Mouse (Mus musculus) embryonic facial prominence, embryonic 11.5 days (tissue): Measurements from ENCODE around the gene Lyg2. TPM values are rescaled to one million over a fixed set of nuclear protein-coding genes. Genes with fewer than 3 reads are reported as not detected.

Experiments used
- ATAC-seq: fragments of 200-750 bp; cut with Nextera tagmentation; replicated peaks from 2 replicates; pipeline ENCODE4 v1.8.0; 2017; ENCODE audit warnings: low read depth; ENCODE audit not compliant: insufficient number of reproducible peaks, low FRiP score, low TSS enrichment
- DNase-seq: peaks from one replicate; pipeline ENCODE4 v3.0.0-alpha.2; 2015; ENCODE audit warnings: low spot score
- H3K27ac ChIP-seq: fragments of 300-500 bp; sonication (generic); replicated peaks from 2 replicates; pipeline ENCODE4 v1.5.1; 2014; ENCODE audit warnings: mild to moderate bottlenecking, low read depth, low read length, control low read depth
- H3K27me3 ChIP-seq: fragments of 300-500 bp; sonication (generic); 2 replicates; pipeline ENCODE4 v1.6.1; 2014; ENCODE audit warnings: mild to moderate bottlenecking, low read length, moderate library complexity, mixed read lengths; ENCODE audit not compliant: control insufficient read depth, insufficient read depth
- H3K36me3 ChIP-seq: fragments of 300-500 bp; sonication (generic); replicated peaks from 2 replicates; pipeline ENCODE4 v1.6.1; 2014; ENCODE audit warnings: low read depth, mild to moderate bottlenecking, low read length, moderate library complexity, mixed read lengths; ENCODE audit not compliant: control insufficient read depth, insufficient read depth
- H3K4me1 ChIP-seq: fragments of 300-500 bp; sonication (generic); 2 replicates; pipeline ENCODE4 v1.6.1; 2014; ENCODE audit warnings: low read length, mixed read lengths; ENCODE audit not compliant: control insufficient read depth, insufficient read depth
- H3K4me2 ChIP-seq: fragments of 300-500 bp; sonication (generic); 2 replicates; pipeline ENCODE4 v1.6.1; 2014; ENCODE audit warnings: low read depth, mild to moderate bottlenecking, control low read depth, low read length, moderate library complexity
- H3K4me3 ChIP-seq: fragments of 300-500 bp; sonication (generic); 2 replicates; pipeline ENCODE4 v1.5.1; 2014; ENCODE audit warnings: low read depth, low read length, control low read depth
- H3K9ac ChIP-seq: fragments of 300-500 bp; sonication (generic); replicated peaks from 2 replicates; pipeline ENCODE4 v1.6.1; 2014; ENCODE audit warnings: mild to moderate bottlenecking, control low read depth, low read length
- H3K9me3 ChIP-seq: fragments of 300-500 bp; sonication (generic); replicated peaks from 2 replicates; pipeline ENCODE4 v1.6.1; 2016; ENCODE audit warnings: mild to moderate bottlenecking, low read length, inconsistent platforms, mixed read lengths; ENCODE audit not compliant: control insufficient read depth
- WGBS: fragments of 180-500 bp; shearing (Covaris S2); extraction: QIAGEN DNeasy Blood & Tissue Kit; methylation state at CpG from one replicate; pipeline ENCODE4 v1.1.7; 2014; 5-methylcytosine and 5-hydroxymethylcytosine counted together
- polyA plus RNA-seq: library from polyadenylated mRNA; unstranded; fragments of >200 nt; fragmentation: Nextera tagmentation; extraction: Ambion mirVana; gene quantifications from 2 replicates; pipeline ENCODE4 v1.2.1, GENCODE M21; 2014

Lyg2 gene
- polyA plus RNA-seq, 1 experiment from 2014 or later = not detected

- Histone ChIP-seq H3K4me1 (no peaks in the 10 kb centered on the region), H3K4me3 (no peak overlapping the region), H3K27ac (no peak overlapping the region), H3K9me3 (no peaks in the 10 kb centered on the region), H3K9ac (no peak overlapping the region), H3K4me2 (no peak overlapping the region), H3K36me3 (peaks cover 5% of the 10 kb centered on the region), H3K27me3 (no peaks in the 10 kb centered on the region)
- 78% methylated on average over 4 of the region's 4 CpGs for WGBS
- DNase-seq (no peak), ATAC-seq (no peak)
Observed at GRCm38 (mm10) chr1:37899816-37900215, 16.5 kb downstream of the Lyg2 start.

DNA sequence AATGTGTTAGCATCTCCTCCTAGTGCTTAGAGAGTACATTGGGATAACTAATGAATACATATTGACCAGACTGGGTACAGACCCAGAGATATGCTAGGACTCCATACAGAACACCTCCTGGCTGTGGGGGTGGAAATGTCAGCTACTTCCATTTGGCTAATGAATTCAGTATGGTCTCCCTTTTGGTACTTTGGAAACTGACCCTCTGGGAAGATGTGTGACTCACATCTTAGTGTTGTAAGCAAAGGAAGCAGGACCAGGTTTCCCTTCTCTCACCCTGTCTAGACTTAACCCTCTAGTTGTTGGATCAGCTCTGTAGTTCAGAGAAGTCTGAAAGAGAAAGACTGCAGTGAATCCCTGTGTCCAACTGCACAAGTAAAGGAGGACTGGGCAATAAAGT, 21.7 kb downstream of the Lyg2 start:
- H3K36me3 ChIP-seq = peaks cover 5% of the 10 kb centered on the region
- H3K27ac ChIP-seq = no peak overlapping the region
- DNase-seq = no peak

GRCm38 (mm10) chr1:37891400-37891799, 24.9 kb downstream of the Lyg2 start:
- peak overlapping the region; percentile 66; the same call in 1 of the 2 replicates for H3K4me3 ChIP-seq
- H3K4me1 ChIP-seq = no peaks in the 10 kb centered on the region
- no peak overlapping the region for H3K27ac ChIP-seq
- ATAC-seq = no peak
- H3K9me3 ChIP-seq = no peaks in the 10 kb centered on the region
- H3K27me3 ChIP-seq = no peaks in the 10 kb centered on the region
- no peak overlapping the region for H3K4me2 ChIP-seq
- H3K36me3 ChIP-seq = no peaks in the 10 kb centered on the region; the same call in 1 of the 2 replicates
- H3K9ac ChIP-seq = no peak overlapping the region
- DNase-seq = peak; percentile 32
- WGBS = 78% methylated on average over 3 of the region's 3 CpGs

More for the DNA sequence above, 21.7 kb downstream of the Lyg2 start:
- Histone ChIP-seq H3K4me1 (no peaks in the 10 kb centered on the region), H3K27me3 (no peaks in the 10 kb centered on the region), H3K4me3 (no peak overlapping the region), H3K9me3 (no peaks in the 10 kb centered on the region), H3K4me2 (no peak overlapping the region), H3K9ac (no peak overlapping the region)
- ATAC-seq = no peak

GRCm38 (mm10) chr1:37890025-37890652, 26.2 kb downstream of the Lyg2 start, which contains the start of the genes Mitd1 and Mrpl30:
Mitd1 (minus strand) TSS chr1:37890411.
Mrpl30 (plus strand) TSS chr1:37890477.
- H3K27me3 ChIP-seq = no peaks in the 10 kb centered on the region
- H3K4me3 ChIP-seq = peak within 1 kb of the TSS; percentile 66
- H3K4me2 ChIP-seq = peak within 1 kb of the TSS; percentile 63
- ATAC-seq (peak; percentile 86), DNase-seq (peak; percentile 92)
- no peaks in the 10 kb centered on the region for H3K4me1 ChIP-seq
- WGBS = under 1% methylated on average over 41 of the region's 41 CpGs
- no peak within 1 kb of the TSS for H3K27ac ChIP-seq
- H3K36me3 ChIP-seq = no peaks in the 10 kb centered on the region; the same call in 1 of the 2 replicates
- H3K9ac ChIP-seq = peak within 1 kb of the TSS; percentile 76
- no peaks in the 10 kb centered on the region for H3K9me3 ChIP-seq

- H3K27me3 ChIP-seq = no peaks in the 10 kb centered on the region
- no peak overlapping the region for H3K9ac ChIP-seq
- H3K4me2 ChIP-seq = peak overlapping the region; percentile 63
- H3K4me3 ChIP-seq = peak overlapping the region; percentile 66
- H3K9me3 ChIP-seq = no peaks in the 10 kb centered on the region
- H3K4me1 ChIP-seq = no peaks in the 10 kb centered on the region
- H3K27ac ChIP-seq = no peak overlapping the region
- ATAC-seq (no peak), DNase-seq (no peak)
- WGBS = 83% methylated on average over 7 of the region's 7 CpGs
- H3K36me3 ChIP-seq = no peaks in the 10 kb centered on the region
Observed at GRCm38 (mm10) chr1:37889206-37889605, 27.1 kb downstream of the Lyg2 start.

GRCm38 (mm10) chr1:37884451-37884850, 31.8 kb downstream of the Lyg2 start:
- H3K9ac ChIP-seq = no peak overlapping the region
- no peaks in the 10 kb centered on the region for H3K36me3 ChIP-seq
- ATAC-seq = no peak
- no peaks in the 10 kb centered on the region for H3K27me3 ChIP-seq
- no peak overlapping the region for H3K4me2 ChIP-seq
- WGBS = 69% methylated on average over 4 of the region's 4 CpGs
- no peaks in the 10 kb centered on the region for H3K4me1 ChIP-seq
- no peak overlapping the region for H3K4me3 ChIP-seq
- DNase-seq = no peak
- H3K9me3 ChIP-seq = no peaks in the 10 kb centered on the region
- no peak overlapping the region for H3K27ac ChIP-seq

DNA sequence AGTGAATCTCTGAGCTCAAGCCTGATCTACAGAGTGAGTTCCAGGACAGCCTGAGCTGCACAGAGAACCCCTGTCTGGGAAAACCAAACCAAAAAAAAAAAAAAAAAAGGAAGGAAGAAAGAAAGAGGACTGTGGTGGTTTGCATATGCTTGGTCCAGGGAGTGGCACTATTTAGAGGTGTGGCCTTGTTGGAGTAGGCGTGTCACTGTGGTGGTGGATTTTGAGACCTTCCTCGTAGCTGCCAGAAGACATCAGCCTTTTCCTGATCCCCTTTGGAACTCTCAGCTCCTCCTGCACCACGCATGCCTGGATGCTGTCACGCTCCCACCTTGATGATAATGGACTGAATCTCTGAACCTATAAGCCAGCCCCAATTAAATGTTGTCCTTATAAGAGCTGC, 32.9 kb downstream of the Lyg2 start:
- no peaks in the 10 kb centered on the region for H3K36me3 ChIP-seq

DNA sequence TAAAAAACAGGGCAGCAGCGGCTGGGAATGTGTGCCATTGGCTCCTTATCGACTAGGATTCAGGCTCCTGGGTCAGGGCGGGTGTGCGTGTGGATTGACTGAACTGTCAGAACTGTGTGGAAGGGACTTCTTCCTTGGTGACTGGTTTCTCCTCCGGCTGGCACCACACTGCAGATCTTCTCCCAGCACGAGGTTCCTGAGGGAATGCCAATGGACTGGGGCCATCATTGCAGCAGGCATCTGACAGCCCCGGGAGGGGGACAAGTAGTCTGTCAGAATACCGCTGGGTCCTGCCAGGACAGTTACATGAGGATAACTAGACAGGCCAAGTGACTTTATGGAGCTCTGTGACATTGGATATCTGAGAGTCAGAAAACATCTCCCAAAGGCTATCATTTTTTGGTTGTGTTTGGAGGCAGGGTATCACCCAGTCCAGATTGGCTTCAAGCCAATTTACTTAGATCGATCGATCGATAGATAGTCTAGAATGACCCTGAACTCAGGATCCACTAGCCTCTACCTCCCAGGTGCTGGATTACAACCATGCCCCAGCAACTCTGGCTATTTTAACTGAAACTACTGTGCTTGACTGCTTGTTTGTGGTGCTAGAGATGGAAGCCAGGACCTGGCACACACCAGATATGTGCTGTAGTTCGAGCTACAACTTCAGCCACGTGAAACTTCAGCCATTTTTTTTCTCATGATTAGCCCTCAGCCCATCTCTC, 38.4 kb downstream of the Lyg2 start:
- no peaks in the 10 kb centered on the region for H3K27me3 ChIP-seq
- WGBS = 94% methylated on average over 13 of the region's 13 CpGs
- no peak overlapping the region for H3K4me3 ChIP-seq
- H3K36me3 ChIP-seq = peaks cover 4% of the 10 kb centered on the region
- H3K4me1 ChIP-seq = no peaks in the 10 kb centered on the region
- H3K27ac ChIP-seq = no peak overlapping the region
- ATAC-seq = no peak
- no peak for DNase-seq
- H3K9me3 ChIP-seq = no peaks in the 10 kb centered on the region
- H3K4me2 ChIP-seq = no peak overlapping the region
- H3K9ac ChIP-seq = no peak overlapping the region

More for the DNA sequence above, 32.9 kb downstream of the Lyg2 start:
- Histone ChIP-seq H3K9ac (no peak overlapping the region), H3K27me3 (no peaks in the 10 kb centered on the region), H3K4me1 (no peaks in the 10 kb centered on the region), H3K4me3 (no peak overlapping the region), H3K27ac (no peak overlapping the region), H3K9me3 (no peaks in the 10 kb centered on the region), H3K4me2 (no peak overlapping the region)
- 87% methylated on average over 4 of the region's 4 CpGs for WGBS
- DNase-seq = no peak
- no peak for ATAC-seq
